In the genomic region with DNA sequence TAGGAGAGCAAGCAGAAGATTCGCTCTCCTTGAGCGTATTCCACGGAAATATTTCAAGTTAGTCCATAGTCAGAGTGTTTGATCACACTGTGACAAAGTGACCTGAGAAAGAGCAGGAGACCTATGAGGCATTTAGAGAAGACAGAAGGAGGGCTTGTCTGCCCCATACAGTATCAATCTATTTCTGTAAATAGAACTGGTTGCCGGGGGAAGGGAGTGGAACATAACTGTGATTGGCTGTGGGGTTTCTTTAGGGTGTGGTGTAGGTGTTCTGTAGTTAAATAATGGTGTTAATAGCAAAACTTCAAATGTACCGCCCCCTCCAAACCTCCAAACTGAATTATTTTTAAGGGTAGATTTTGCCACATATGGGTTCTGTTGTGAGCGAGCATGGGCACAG, we compare ENCODE assay signal across 13 mouse cellular contexts.
"Had no signal": no experiment of that assay in that cellular context is flagged by ENCODE, and none has a peak within 500 bp of the region (broad histone marks: within the 10 kb centered on the region; RNA-seq: fewer than 3 reads in every experiment).

No protein-coding gene starts in this region.

- H3K36me3 ChIP-seq: limb, embryonic 10.5 days; limb, embryonic 13.5 days; liver, embryonic 13.5 days had no signal

- H3K4me2 ChIP-seq: limb, embryonic 13.5 days; liver, embryonic 13.5 days; midbrain, embryonic 11.5 days had no signal

- H3K27me3 ChIP-seq: limb, embryonic 13.5 days; liver, embryonic 13.5 days had no signal

- H3K4me3 ChIP-seq: limb, embryonic 10.5 days; limb, embryonic 13.5 days; liver, embryonic 13.5 days had no signal

- H3K9ac ChIP-seq: limb, embryonic 13.5 days; liver, embryonic 13.5 days had no signal

- DNase-seq: kidney, postnatal 14 days; liver; liver, embryonic 13.5 days; lung, adult 2 months; lung, postnatal 14 days; midbrain, embryonic 14.5 days; thymus, adult 2 months; thymus, postnatal 14 days; thymus, postnatal 4 days had no signal

- H3K9me3 ChIP-seq: limb, embryonic 10.5 days; liver, embryonic 13.5 days had no signal

- H3K27ac ChIP-seq: limb, embryonic 10.5 days; limb, embryonic 13.5 days; liver, embryonic 13.5 days; stomach, postnatal 0 days had no signal

- H3K4me1 ChIP-seq: limb, embryonic 13.5 days; liver, embryonic 13.5 days had no signal
